Mouse (Mus musculus): ENCODE results near the gene Lbp. TPM values are rescaled to one million over a fixed set of nuclear protein-coding genes. Genes with fewer than 3 reads are reported as not detected.

Gene Lbp
- polyA plus RNA-seq, 1 experiment from 2014 or later = 2.2 TPM

DNA sequence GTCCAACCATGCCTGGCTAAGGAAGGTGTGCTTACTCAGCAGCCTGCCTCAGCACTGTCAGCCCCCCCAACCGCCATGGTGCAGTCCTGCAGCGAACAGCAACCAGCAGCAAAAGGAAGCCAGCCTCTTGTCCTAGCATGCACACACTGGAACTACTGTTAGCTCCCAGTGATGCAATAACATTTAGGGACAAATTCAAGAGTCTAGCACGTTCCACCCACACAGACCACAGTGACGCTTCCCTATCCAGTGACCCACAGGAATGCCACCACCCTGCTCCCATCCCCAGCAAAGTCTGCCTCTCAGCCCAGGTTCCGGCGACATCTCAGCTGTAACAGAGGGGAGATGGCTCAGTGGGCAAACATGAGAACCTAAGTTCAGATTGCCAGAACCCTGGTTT, 40.2 kb downstream of the Lbp start:
- WGBS = 79% methylated on average over 6 of the region's 6 CpGs
- ATAC-seq (ENCODE audit: low FRiP score, low TSS enrichment) (no peak), DNase-seq (no peak)
- H3K9me3 ChIP-seq (ENCODE audit: control insufficient read depth, low read length) = no peaks in the 10 kb centered on the region
- no peaks in the 10 kb centered on the region for H3K27me3 ChIP-seq (ENCODE audit: control insufficient read depth, insufficient read depth, low read length)
- H3K4me2 ChIP-seq (ENCODE audit: low read length) = no peak overlapping the region
- H3K4me3 ChIP-seq (replicated peaks; ENCODE audit: low read depth, low read length) = no peak overlapping the region
- H3K27ac ChIP-seq (replicated peaks; ENCODE audit: low read depth, low read length) = no peak overlapping the region
- H3K36me3 ChIP-seq (ENCODE audit: control insufficient read depth, insufficient read depth, low read length) = no peaks in the 10 kb centered on the region
- no peak overlapping the region for H3K9ac ChIP-seq (replicated peaks; ENCODE audit: low read length)
- no peaks in the 10 kb centered on the region for H3K4me1 ChIP-seq (ENCODE audit: control insufficient read depth, insufficient read depth, low read length)

DNA sequence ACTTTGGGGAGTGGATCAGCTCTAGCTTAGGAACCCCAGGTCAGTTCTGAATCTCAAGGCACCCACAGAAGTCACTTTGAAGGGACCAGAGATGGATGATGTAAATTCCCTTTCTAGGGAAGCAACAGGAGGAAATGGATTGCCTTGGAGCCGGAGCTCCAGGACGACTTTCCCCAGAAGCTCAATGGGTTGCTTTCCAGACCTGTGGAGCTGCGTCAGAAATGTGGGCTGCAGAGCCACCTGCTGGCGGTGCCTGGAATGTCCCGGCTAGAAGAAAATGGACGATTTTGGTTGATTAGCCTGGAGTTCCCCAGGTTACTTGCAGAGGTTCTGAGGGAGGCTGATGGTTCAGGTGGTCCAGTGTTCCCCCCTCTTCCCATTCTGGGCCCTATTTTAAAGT, 41.6 kb downstream of the Lbp start:
- H3K27ac ChIP-seq (replicated peaks; ENCODE audit: low read depth, low read length) = no peak overlapping the region
- no peak overlapping the region for H3K9ac ChIP-seq (replicated peaks; ENCODE audit: low read length)
- H3K4me3 ChIP-seq (replicated peaks; ENCODE audit: low read depth, low read length) = no peak overlapping the region
- H3K27me3 ChIP-seq (ENCODE audit: control insufficient read depth, insufficient read depth, low read length) = no peaks in the 10 kb centered on the region
- H3K9me3 ChIP-seq (ENCODE audit: control insufficient read depth, low read length) = no peaks in the 10 kb centered on the region
- H3K4me2 ChIP-seq (ENCODE audit: low read length) = no peak overlapping the region
- peak; percentile 86 for DNase-seq
- ATAC-seq (ENCODE audit: low FRiP score, low TSS enrichment) = no peak; the same call in 1 of the 2 replicates
- H3K4me1 ChIP-seq (ENCODE audit: control insufficient read depth, insufficient read depth, low read length) = no peaks in the 10 kb centered on the region
- H3K36me3 ChIP-seq (ENCODE audit: control insufficient read depth, insufficient read depth, low read length) = peaks cover 10% of the 10 kb centered on the region; the same call in 1 of the 2 replicates
- 3% methylated on average over 6 of the region's 6 CpGs for WGBS

DNA sequence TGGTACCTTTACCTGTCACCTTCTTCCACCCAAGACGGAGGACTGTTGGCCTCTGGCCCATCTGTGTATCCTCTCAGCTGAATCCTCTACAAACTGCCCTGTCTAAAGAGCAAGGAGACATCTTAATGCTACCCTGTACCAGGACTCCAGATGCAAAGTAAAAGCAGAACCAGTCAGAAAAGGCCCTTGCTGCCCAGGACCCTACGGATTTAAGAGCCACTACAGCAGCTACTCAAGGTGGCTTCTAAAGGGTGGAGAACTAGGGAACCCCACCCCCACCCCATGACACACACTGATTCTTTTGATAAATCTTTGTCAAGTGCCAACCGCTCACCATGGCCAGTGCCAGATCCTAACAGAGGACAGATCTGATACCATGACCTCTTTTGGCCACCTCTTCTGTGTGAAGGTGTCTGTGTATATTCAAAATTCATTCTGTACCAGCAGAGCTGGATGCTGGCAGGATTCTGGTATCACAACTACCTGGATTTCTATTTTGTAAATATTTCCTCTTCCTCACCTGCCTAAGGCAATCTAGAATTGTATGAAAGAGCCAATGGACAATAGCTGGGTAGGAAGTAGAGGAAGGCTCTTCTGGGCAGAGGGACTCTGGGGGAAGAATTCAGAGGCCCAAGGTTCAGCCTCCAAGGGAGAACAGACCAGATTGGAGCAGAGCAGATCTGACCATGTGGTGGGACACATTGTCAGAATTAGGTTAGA, 46.7 kb downstream of the Lbp start:
- H3K36me3 ChIP-seq (ENCODE audit: control insufficient read depth, insufficient read depth, low read length) = peaks cover 52% of the 10 kb centered on the region
- ATAC-seq (ENCODE audit: low FRiP score, low TSS enrichment) = no peak

DNA sequence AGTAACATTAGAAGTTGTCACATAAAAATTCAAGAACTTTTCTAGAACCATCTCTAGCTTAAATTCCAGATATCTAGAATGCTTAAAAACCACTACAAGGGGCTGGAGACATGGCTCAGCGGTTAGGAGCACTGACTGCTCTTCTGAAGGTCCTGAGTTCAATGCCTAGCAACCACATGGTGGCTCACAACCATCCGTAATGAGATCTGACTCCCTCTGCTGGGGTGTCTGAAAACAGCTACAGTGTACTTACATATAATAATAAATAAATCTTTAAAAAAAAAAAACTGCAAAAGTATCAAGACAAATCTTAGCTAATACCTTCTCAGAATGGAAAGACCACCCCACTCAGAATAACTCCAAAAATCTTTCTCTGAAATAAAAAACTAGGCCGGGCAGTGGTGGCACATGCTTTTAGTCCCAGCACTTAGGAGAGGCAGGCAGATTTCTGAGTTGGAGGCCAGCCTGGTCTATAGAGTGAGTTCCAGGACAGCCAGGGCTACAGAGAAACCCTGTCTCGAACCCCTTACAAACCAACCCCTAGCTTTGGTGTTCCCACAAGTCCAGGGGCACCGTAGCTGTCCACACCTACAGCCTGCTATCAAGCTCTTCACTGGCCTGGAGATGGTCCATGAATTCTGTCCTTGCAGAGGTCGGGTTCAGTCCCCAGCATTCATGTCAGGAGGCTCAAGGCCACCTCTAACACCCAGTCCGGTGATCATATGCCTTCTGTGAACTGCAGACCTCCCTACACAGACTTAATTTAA, 48.2 kb downstream of the Lbp start:
- Histone ChIP-seq H3K9me3 (ENCODE audit: control insufficient read depth, low read length) (no peaks in the 10 kb centered on the region), H3K27ac (replicated peaks; ENCODE audit: low read depth, low read length) (no peak overlapping the region), H3K36me3 (ENCODE audit: control insufficient read depth, insufficient read depth, low read length) (peaks cover 67% of the 10 kb centered on the region), H3K4me2 (ENCODE audit: low read length) (no peak overlapping the region), H3K4me3 (replicated peaks; ENCODE audit: low read depth, low read length) (no peak overlapping the region), H3K9ac (replicated peaks; ENCODE audit: low read length) (no peak overlapping the region), H3K27me3 (ENCODE audit: control insufficient read depth, insufficient read depth, low read length) (no peaks in the 10 kb centered on the region), H3K4me1 (ENCODE audit: control insufficient read depth, insufficient read depth, low read length) (no peaks in the 10 kb centered on the region)
- ATAC-seq (ENCODE audit: low FRiP score, low TSS enrichment) (no peak), DNase-seq (no peak)
- 81% methylated on average over 7 of the region's 7 CpGs for WGBS

More for the DNA sequence above, 46.7 kb downstream of the Lbp start:
- H3K4me2 ChIP-seq (ENCODE audit: low read length) = no peak overlapping the region
- no peaks in the 10 kb centered on the region for H3K27me3 ChIP-seq (ENCODE audit: control insufficient read depth, insufficient read depth, low read length)
- no peaks in the 10 kb centered on the region for H3K9me3 ChIP-seq (ENCODE audit: control insufficient read depth, low read length)
- H3K27ac ChIP-seq (replicated peaks; ENCODE audit: low read depth, low read length) = no peak overlapping the region
- H3K4me1 ChIP-seq (ENCODE audit: control insufficient read depth, insufficient read depth, low read length) = no peaks in the 10 kb centered on the region
- H3K4me3 ChIP-seq (replicated peaks; ENCODE audit: low read depth, low read length) = no peak overlapping the region
- H3K9ac ChIP-seq (replicated peaks; ENCODE audit: low read length) = no peak overlapping the region
- DNase-seq = no peak
- 85% methylated on average over 3 of the region's 3 CpGs for WGBS

DNA sequence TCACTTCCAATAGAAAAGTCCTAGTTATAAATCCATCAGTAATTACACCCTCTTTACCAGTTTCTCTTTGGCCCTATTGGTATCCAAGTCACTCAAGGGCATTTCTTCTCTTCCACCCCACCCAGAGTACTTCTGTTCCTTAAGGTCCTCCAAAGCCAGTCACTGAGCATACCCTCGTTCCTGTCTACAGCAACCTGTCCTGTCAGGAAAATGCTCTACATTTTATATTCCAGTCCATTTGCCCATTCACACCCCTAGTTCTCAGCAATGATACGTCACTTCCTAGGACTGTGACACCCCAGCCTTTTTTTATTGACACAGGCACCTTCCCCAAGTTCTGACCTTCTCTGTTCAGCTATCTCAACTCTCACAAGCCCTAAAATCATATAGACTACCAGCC, 48.9 kb downstream of the Lbp start:
- Histone ChIP-seq H3K27ac (replicated peaks; ENCODE audit: low read depth, low read length) (no peak overlapping the region), H3K9ac (replicated peaks; ENCODE audit: low read length) (no peak overlapping the region), H3K4me3 (replicated peaks; ENCODE audit: low read depth, low read length) (no peak overlapping the region), H3K9me3 (ENCODE audit: control insufficient read depth, low read length) (no peaks in the 10 kb centered on the region), H3K36me3 (ENCODE audit: control insufficient read depth, insufficient read depth, low read length) (peaks cover 74% of the 10 kb centered on the region), H3K27me3 (ENCODE audit: control insufficient read depth, insufficient read depth, low read length) (no peaks in the 10 kb centered on the region), H3K4me1 (ENCODE audit: control insufficient read depth, insufficient read depth, low read length) (0 out of 2 replicates have a peak, but pooled peaks cover 3% of the 10 kb centered on the region), H3K4me2 (ENCODE audit: low read length) (no peak overlapping the region)
- ATAC-seq (ENCODE audit: low FRiP score, low TSS enrichment) (no peak), DNase-seq (no peak)
- 89% methylated on average over 2 of the region's 2 CpGs for WGBS

DNA sequence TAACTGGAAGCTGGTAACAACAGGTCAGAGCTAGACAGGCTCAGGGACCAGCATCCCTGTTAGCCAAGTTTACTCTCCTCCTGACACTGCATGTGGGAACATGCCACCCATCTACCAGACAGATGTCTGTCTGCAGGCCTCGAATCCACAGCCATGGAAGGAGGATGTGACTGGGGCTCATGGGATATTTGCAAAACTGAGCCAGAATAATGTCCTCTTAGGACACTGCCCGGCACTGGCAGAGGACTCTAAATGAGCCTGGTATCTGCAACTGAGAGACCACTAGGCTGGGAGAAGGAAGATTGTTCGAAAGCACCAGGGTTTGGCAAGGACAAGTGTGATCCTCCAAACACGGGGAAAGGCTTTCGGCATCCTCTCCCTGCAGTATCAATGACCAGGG, 49.8 kb downstream of the Lbp start:
- H3K9me3 ChIP-seq (ENCODE audit: control insufficient read depth, low read length) = no peaks in the 10 kb centered on the region
- H3K4me3 ChIP-seq (replicated peaks; ENCODE audit: low read depth, low read length) = no peak overlapping the region
- DNase-seq (no peak), ATAC-seq (ENCODE audit: low FRiP score, low TSS enrichment) (no peak)
- 94% methylated on average over 5 of the region's 5 CpGs for WGBS
- H3K27me3 ChIP-seq (ENCODE audit: control insufficient read depth, insufficient read depth, low read length) = no peaks in the 10 kb centered on the region
- peaks cover 75% of the 10 kb centered on the region for H3K36me3 ChIP-seq (ENCODE audit: control insufficient read depth, insufficient read depth, low read length)
- H3K4me2 ChIP-seq (ENCODE audit: low read length) = no peak overlapping the region
- H3K4me1 ChIP-seq (ENCODE audit: control insufficient read depth, insufficient read depth, low read length) = 0 out of 2 replicates have a peak, but pooled peaks cover 7% of the 10 kb centered on the region
- H3K27ac ChIP-seq (replicated peaks; ENCODE audit: low read depth, low read length) = no peak overlapping the region
- no peak overlapping the region for H3K9ac ChIP-seq (replicated peaks; ENCODE audit: low read length)

DNA sequence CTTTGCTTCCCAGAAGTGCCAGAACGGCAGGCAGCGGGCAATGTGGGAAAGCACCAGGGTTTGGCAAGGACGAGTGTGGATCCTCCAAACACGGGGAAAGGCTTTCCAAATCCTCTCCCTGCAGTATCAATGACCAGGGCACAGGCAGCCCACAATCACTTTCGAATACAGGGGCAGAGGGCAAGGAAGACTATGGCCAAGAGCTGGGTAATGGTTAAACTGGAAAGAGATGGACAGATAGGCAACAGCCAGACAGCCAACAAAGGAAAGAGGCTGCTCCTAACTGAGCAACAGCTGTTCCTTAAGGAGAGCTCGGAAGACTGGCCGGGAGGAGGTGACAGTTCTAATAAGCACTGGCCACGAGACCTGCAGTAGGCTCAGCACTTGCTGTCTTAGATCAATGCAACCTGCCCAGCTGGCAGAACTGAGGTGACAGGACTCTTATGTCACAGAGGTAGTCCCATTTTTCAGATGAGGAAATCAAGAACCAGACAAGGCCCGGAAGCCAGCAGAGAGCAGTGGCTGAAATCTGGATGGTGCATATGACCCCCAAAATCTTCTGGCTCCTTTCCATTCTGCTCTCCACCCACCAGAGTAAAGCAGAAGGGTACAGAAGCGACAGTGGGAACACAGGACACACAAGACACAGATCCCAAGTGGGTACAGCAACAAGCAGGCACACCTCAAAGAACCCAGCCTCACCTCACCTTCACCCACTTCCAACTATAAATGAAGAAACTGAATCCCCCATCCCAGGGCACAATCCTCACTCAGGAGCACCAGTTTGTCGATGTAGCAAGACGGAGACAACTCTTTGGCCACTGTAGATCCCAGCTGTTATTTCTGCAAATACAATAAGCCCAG, 53.7 kb downstream of the Lbp start:
- H3K27me3 ChIP-seq (ENCODE audit: control insufficient read depth, insufficient read depth, low read length) = no peaks in the 10 kb centered on the region
- 72% methylated on average over 12 of the region's 12 CpGs for WGBS
- peak overlapping the region; percentile 75 for H3K4me3 ChIP-seq (replicated peaks; ENCODE audit: low read depth, low read length)
- no peak overlapping the region for H3K27ac ChIP-seq (replicated peaks; ENCODE audit: low read depth, low read length)
- peak overlapping the region; percentile 74 for H3K4me2 ChIP-seq (ENCODE audit: low read length)
- peaks cover 53% of the 10 kb centered on the region for H3K36me3 ChIP-seq (ENCODE audit: control insufficient read depth, insufficient read depth, low read length)
- H3K9ac ChIP-seq (replicated peaks; ENCODE audit: low read length) = peak overlapping the region; percentile 82
- 0 out of 2 replicates have a peak, but pooled peaks cover 7% of the 10 kb centered on the region for H3K4me1 ChIP-seq (ENCODE audit: control insufficient read depth, insufficient read depth, low read length)
- no peak for ATAC-seq (ENCODE audit: low FRiP score, low TSS enrichment)
- H3K9me3 ChIP-seq (ENCODE audit: control insufficient read depth, low read length) = no peaks in the 10 kb centered on the region
- no peak for DNase-seq

DNA sequence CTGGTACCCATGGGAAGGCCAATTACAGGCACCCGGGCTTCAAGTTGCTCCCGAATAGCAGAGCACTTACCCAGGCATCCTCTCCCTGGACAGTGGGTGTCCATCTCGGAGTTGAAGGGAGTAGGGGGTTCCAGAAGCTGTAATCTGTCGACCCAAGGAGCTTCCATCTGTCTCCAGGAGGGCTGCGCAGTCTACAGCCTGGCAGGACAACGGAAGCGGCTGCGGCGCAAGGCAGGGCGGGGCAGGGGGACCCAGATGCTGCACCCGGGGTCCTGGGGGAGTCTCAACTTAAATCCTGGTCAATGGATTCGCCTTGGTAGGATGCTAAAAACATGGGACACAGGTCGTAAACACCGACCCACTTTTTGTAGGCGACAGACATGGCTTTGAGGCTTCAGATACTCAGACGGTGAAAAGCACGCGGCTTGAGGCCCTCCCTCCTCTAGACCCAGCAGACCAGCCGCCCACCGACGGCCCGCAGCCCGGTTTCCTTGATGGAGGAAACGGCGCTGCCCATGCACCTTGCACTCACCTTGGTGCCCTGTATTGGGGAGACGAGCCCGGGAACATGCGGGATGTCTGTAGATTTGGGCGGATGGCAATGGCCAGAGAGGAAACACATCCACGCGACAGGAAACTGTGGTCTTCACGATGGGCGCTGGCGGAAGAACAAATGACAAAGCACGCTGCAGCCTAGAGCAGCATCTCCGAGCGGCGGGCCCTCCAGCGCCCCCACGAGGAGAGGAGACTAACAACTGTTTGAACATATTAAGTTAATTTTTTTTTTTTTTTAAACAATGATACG, 54.8 kb downstream of the Lbp start:
- Histone ChIP-seq H3K9ac (replicated peaks; ENCODE audit: low read length) (peak overlapping the region; percentile 82), H3K4me3 (replicated peaks; ENCODE audit: low read depth, low read length) (peak overlapping the region; percentile 75), H3K4me2 (ENCODE audit: low read length) (peak overlapping the region; percentile 74), H3K36me3 (ENCODE audit: control insufficient read depth, insufficient read depth, low read length) (peaks cover 42% of the 10 kb centered on the region), H3K4me1 (ENCODE audit: control insufficient read depth, insufficient read depth, low read length) (0 out of 2 replicates have a peak, but pooled peaks cover 7% of the 10 kb centered on the region), H3K27me3 (ENCODE audit: control insufficient read depth, insufficient read depth, low read length) (no peaks in the 10 kb centered on the region), H3K9me3 (ENCODE audit: control insufficient read depth, low read length) (no peaks in the 10 kb centered on the region), H3K27ac (replicated peaks; ENCODE audit: low read depth, low read length) (peak overlapping the region; percentile 79)
- DNase-seq = peak; percentile 97
- peak; percentile 86 for ATAC-seq (ENCODE audit: low FRiP score, low TSS enrichment)
- under 1% methylated on average over 41 of the region's 41 CpGs for WGBS
